Comparison of ENCODE assay signal across 7 mouse cellular contexts in the genomic region with DNA sequence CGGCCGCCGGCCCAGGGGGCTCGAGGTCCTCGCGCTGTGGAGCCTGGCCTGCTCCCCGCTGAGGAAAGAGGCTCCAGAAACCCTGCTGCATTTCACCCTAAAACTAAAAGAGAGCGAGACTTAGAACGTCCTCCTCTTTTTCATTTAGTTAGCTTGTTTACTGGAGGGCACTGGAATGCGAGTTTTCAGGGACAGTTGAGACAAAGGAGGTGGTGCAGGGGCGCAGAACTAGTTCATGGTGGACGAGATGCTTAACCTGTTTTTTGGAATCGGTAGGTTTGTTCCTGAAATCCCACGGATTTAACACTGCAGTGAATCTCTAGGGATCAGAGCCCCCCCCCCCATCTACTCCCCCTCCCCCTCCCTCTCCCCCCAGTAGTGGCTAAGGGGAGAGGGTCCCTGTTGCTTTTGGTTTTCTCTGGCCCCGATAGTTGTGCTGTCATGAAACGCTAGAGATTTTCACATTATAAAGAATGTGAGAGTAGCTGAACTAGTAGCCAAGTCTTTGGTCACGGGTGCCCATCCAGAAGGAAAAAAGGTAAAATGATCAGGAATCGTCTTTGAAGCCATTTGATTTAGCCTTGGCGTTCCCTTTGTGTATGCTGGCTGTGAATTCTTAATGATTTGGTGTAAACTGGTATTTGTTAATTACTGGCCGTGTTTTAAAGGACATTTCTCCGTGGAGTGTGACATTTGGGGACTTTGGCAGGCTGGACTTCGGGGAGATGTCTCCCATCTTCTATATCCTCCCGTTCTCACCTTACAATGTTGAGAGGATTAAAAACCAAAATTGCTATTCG. TPM values are rescaled to one million over a fixed set of nuclear protein-coding genes. Genes with fewer than 3 reads are reported as not detected.
DNase-seq lines count a peak whose midpoint lies in the region; ATAC-seq and TF ChIP-seq lines count a peak whose summit lies in the region.

No protein-coding gene starts in this region.

- H3K4me2 ChIP-seq in lung, embryonic 14.5 days, result peak overlapping the region; percentile 85
- peak overlapping the region; percentile 61 for H3K4me2 ChIP-seq in embryonic facial prominence, embryonic 15.5 days (replicated peaks)

- peak; percentile 47 for DNase-seq in lung, embryonic 14.5 days
- DNase-seq in lung, postnatal 14 days, result no peak
- DNase-seq in hindlimb bud, embryonic 11.5 days (ENCODE audit: extremely low spot score, low read depth, low spot score), result peak; percentile 24
- peak; percentile 60 for DNase-seq in naive thymus-derived CD4-positive, alpha-beta T cell, adult 2 months (ENCODE audit: low read depth)
- DNase-seq in adipocyte (ENCODE audit: low spot score), result no peak
- no peak for DNase-seq in frontal cortex, adult 2 months (ENCODE audit: extremely low spot score in 1 of 2, low spot score in 1 of 2)

- peak overlapping the region; percentile 94 for H3K9ac ChIP-seq in lung, embryonic 14.5 days
- H3K9ac ChIP-seq in embryonic facial prominence, embryonic 15.5 days, result peak overlapping the region; percentile 97

- H3K27ac ChIP-seq in lung, embryonic 14.5 days (ENCODE audit: low read depth), result peak overlapping the region; percentile 86
- peak overlapping the region; percentile 84 for H3K27ac ChIP-seq in embryonic facial prominence, embryonic 15.5 days (replicated peaks)

- peak; percentile 25; the same call in 1 of the 2 replicates for ATAC-seq in lung, embryonic 14.5 days (ENCODE audit: insufficient read depth)
- no peak for ATAC-seq in embryonic facial prominence, embryonic 15.5 days (ENCODE audit: insufficient number of reproducible peaks, low FRiP score, low TSS enrichment, low read depth)

- peaks cover 10% of the 10 kb centered on the region; the same call in 1 of the 2 replicates for H3K4me1 ChIP-seq in lung, embryonic 14.5 days (ENCODE audit: insufficient read depth)
- peaks cover 19% of the 10 kb centered on the region for H3K4me1 ChIP-seq in embryonic facial prominence, embryonic 15.5 days

- no peaks in the 10 kb centered on the region for H3K9me3 ChIP-seq in lung, embryonic 14.5 days (ENCODE audit: low read depth, low read length)
- no peaks in the 10 kb centered on the region for H3K9me3 ChIP-seq in embryonic facial prominence, embryonic 15.5 days (replicated peaks)

- H3K27me3 ChIP-seq in lung, embryonic 14.5 days (ENCODE audit: insufficient read depth, low read length), result no peaks in the 10 kb centered on the region
- H3K27me3 ChIP-seq in embryonic facial prominence, embryonic 15.5 days, result no peaks in the 10 kb centered on the region

- WGBS in lung, embryonic 14.5 days, result 6% methylated on average over 21 of the region's 24 CpGs
- WGBS in embryonic facial prominence, embryonic 15.5 days, result 3% methylated on average over 24 of the region's 24 CpGs

- H3K36me3 ChIP-seq in lung, embryonic 14.5 days (ENCODE audit: insufficient read depth), result no peaks in the 10 kb centered on the region
- H3K36me3 ChIP-seq in embryonic facial prominence, embryonic 15.5 days, result no peaks in the 10 kb centered on the region

- H3K4me3 ChIP-seq in lung, embryonic 14.5 days (ENCODE audit: low read depth, low read length), result peak overlapping the region; percentile 89
- H3K4me3 ChIP-seq in embryonic facial prominence, embryonic 15.5 days (replicated peaks), result peak overlapping the region; percentile 77

- TF ChIP-seq CTCF in lung, embryonic 14.5 days (IDR thresholded peaks at IDR 0.05; ENCODE audit: low read depth), result no peak

RNA-seq across cellular contexts. Expression of gene Rnf130, which starts 0.8 kb away (rescaled TPM):
- 60.7 and 65.3 TPM in 2 replicates for polyA plus RNA-seq in lung, embryonic 14.5 days (2014; fragmentation: Nextera tagmentation; extraction: Ambion mirVana)
- polyA plus RNA-seq in embryonic facial prominence, embryonic 15.5 days (2015; fragmentation: Nextera tagmentation; extraction: Ambion mirVana), result 74.5 and 77.2 TPM in 2 replicates
- polyA plus RNA-seq in frontal cortex, adult 2 months (2012; rRNA removed), result 49.9 and 52.2 TPM in 2 replicates

Comparison
In these comparisons a context has a peak if more than half of its experiments do, and no peak if none do; other contexts are left out.
1. DNase-seq: peak in lung, embryonic 14.5 days (single experiment), hindlimb bud, embryonic 11.5 days (single experiment) and naive thymus-derived CD4-positive, alpha-beta T cell, adult 2 months (single experiment); none in lung, postnatal 14 days (single experiment), adipocyte (single experiment) and frontal cortex, adult 2 months (0 of 2).